Mouse (Mus musculus) right cerebral cortex, adult 18-20 months (tissue): ENCODE measurements around the gene Ccdc36.

Experiments
- DNase-seq: peaks from one replicate; pipeline ENCODE4 v3.0.0; 2022; ENCODE audit warnings: mixed read lengths

Gene Ccdc36

GRCm38 (mm10) chr9:108441236-108441919, 13.1 kb upstream of the Ccdc36 start:
- DNase-seq: peak; percentile 56

GRCm38 (mm10) chr9:108440485-108440884, 12.2 kb upstream of the Ccdc36 start:
- DNase-seq: peak; percentile 74

- DNase-seq: no peak
These were observed 10.9 kb upstream of the Ccdc36 start for GRCm38 (mm10) chr9:108439176-108439575.

- DNase-seq: no peak
These were observed 7.9 kb upstream of the Ccdc36 start, which contains the start of gene BC048562 for GRCm38 (mm10) chr9:108436182-108436581. Gene BC048562, plus strand, starts transcription at chr9:108436482.

GRCm38 (mm10) chr9:108431431-108432067, 3.3 kb upstream of the Ccdc36 start:
- DNase-seq: no peak

GRCm38 (mm10) chr9:108412221-108412620, 16.1 kb downstream of the Ccdc36 start:
- DNase-seq: no peak

- peak; percentile 85 for DNase-seq
These were observed 16.8 kb downstream of the Ccdc36 start for GRCm38 (mm10) chr9:108411381-108411942.

- DNase-seq: no peak
These were observed 18.7 kb downstream of the Ccdc36 start for GRCm38 (mm10) chr9:108409535-108409934.

- no peak for DNase-seq
These were observed 23.8 kb downstream of the Ccdc36 start for GRCm38 (mm10) chr9:108404451-108404850.

GRCm38 (mm10) chr9:108403081-108403480, 25.2 kb downstream of the Ccdc36 start:
- peak; percentile 79 for DNase-seq

GRCm38 (mm10) chr9:108401186-108401960, 26.9 kb downstream of the Ccdc36 start:
- peak; percentile 66 for DNase-seq

GRCm38 (mm10) chr9:108398324-108398723, 30.0 kb downstream of the Ccdc36 start:
- DNase-seq: no peak

- DNase-seq: no peak
These were observed 32.9 kb downstream of the Ccdc36 start for GRCm38 (mm10) chr9:108395427-108395826.

GRCm38 (mm10) chr9:108394191-108394590, 34.1 kb downstream of the Ccdc36 start:
- DNase-seq: no peak

GRCm38 (mm10) chr9:108392676-108393075, 35.6 kb downstream of the Ccdc36 start, which contains the start of gene 1700102P08Rik:
Gene 1700102P08Rik, plus strand, starts transcription at chr9:108392805.
- DNase-seq: no peak

GRCm38 (mm10) chr9:108389220-108389619, 39.1 kb downstream of the Ccdc36 start:
- DNase-seq: peak; percentile 18

- no peak for DNase-seq
These were observed 39.7 kb downstream of the Ccdc36 start for GRCm38 (mm10) chr9:108388601-108389000.

- no peak for DNase-seq
These were observed 41.5 kb downstream of the Ccdc36 start for GRCm38 (mm10) chr9:108386816-108387215.

GRCm38 (mm10) chr9:108385006-108385405, 43.3 kb downstream of the Ccdc36 start:
- DNase-seq: no peak

- DNase-seq: no peak
These were observed 46.9 kb downstream of the Ccdc36 start for GRCm38 (mm10) chr9:108381382-108381781.

GRCm38 (mm10) chr9:108379294-108379693, 49.0 kb downstream of the Ccdc36 start:
- DNase-seq: no peak

GRCm38 (mm10) chr9:108378736-108379135, 49.5 kb downstream of the Ccdc36 start:
- no peak for DNase-seq

- no peak for DNase-seq
These were observed 50.0 kb downstream of the Ccdc36 start for GRCm38 (mm10) chr9:108378234-108378633.
